Mouse (Mus musculus) MN1 (cell line): ENCODE data around the gene Hist1h4f.
A peak's percentile ranks its signal among the peaks of the same experiment; 100 is the strongest.

Source experiments
- DNase-seq: peaks from one replicate; pipeline ENCODE4 v3.0.0-alpha.2; 2016; ENCODE audit warnings: low spot score

The Hist1h4f gene

GRCm38 (mm10) chr13:23533560-23534367 lies 17.7 kb downstream of the Hist1h4f start, which contains the start of gene Hist1h2af:
TSS of gene Hist1h2af (plus strand) at chr13:23533906.
- peak; percentile 86 for DNase-seq

GRCm38 (mm10) chr13:23532262-23533075 lies 19.0 kb downstream of the Hist1h4f start:
- DNase-seq, result no peak

- DNase-seq, result peak; percentile 96
These were observed 20.3 kb downstream of the Hist1h4f start, which contains the start of gene Hist1h4h for GRCm38 (mm10) chr13:23530901-23531875. TSS of gene Hist1h4h (plus strand) at chr13:23531050.

GRCm38 (mm10) chr13:23530181-23530900 lies 21.1 kb downstream of the Hist1h4f start:
- peak; percentile 75 for DNase-seq

GRCm38 (mm10) chr13:23529480-23530165 lies 21.8 kb downstream of the Hist1h4f start:
- DNase-seq, result no peak

GRCm38 (mm10) chr13:23529005-23529404 lies 22.4 kb downstream of the Hist1h4f start:
- DNase-seq, result no peak

- peak; percentile 94 for DNase-seq
These were observed 25.1 kb downstream of the Hist1h4f start for GRCm38 (mm10) chr13:23526312-23526711.

- peak; percentile 67 for DNase-seq
These were observed 25.5 kb downstream of the Hist1h4f start for GRCm38 (mm10) chr13:23525901-23526300.

GRCm38 (mm10) chr13:23524654-23525053 lies 26.8 kb downstream of the Hist1h4f start:
- peak; percentile 83 for DNase-seq

- no peak for DNase-seq
These were observed 27.5 kb downstream of the Hist1h4f start for GRCm38 (mm10) chr13:23523976-23524375.

- DNase-seq, result peak; percentile 77
These were observed 29.7 kb downstream of the Hist1h4f start for GRCm38 (mm10) chr13:23521703-23522102.

- DNase-seq, result peak; percentile 85
These were observed 32.0 kb downstream of the Hist1h4f start for GRCm38 (mm10) chr13:23519416-23519815.

- peak; percentile 85 for DNase-seq
These were observed 32.6 kb downstream of the Hist1h4f start for GRCm38 (mm10) chr13:23518885-23519284.

GRCm38 (mm10) chr13:23518295-23518603 lies 33.2 kb downstream of the Hist1h4f start:
- no peak for DNase-seq

GRCm38 (mm10) chr13:23517603-23518294 lies 33.7 kb downstream of the Hist1h4f start:
- DNase-seq, result peak; percentile 86

- DNase-seq, result peak; percentile 82
These were observed 34.4 kb downstream of the Hist1h4f start for GRCm38 (mm10) chr13:23516822-23517602.

- DNase-seq, result no peak
These were observed 35.4 kb downstream of the Hist1h4f start for GRCm38 (mm10) chr13:23515826-23516620.

GRCm38 (mm10) chr13:23515281-23515680 lies 36.2 kb downstream of the Hist1h4f start:
- DNase-seq, result no peak
